Mouse (Mus musculus) embryonic facial prominence, embryonic 13.5 days (tissue): ENCODE results near the gene Lpar6. TPM values are rescaled to one million over a fixed set of nuclear protein-coding genes. Genes with fewer than 3 reads are reported as not detected.
A peak's percentile ranks its signal among the peaks of the same experiment; 100 is the strongest.

ENCODE experiments used
- ATAC-seq: fragments of 200-750 bp; cut with Nextera tagmentation; 2 replicates; pipeline ENCODE4 v1.8.0; 2017; ENCODE audit warnings: low read depth; ENCODE audit not compliant: insufficient number of reproducible peaks, insufficient read depth, low FRiP score, low TSS enrichment
- H3K27ac ChIP-seq: fragments of 300-500 bp; sonication (generic); 2 replicates; pipeline ENCODE4 v1.5.1; 2015; ENCODE audit warnings: moderate library complexity, mild to moderate bottlenecking, inconsistent platforms
- H3K27me3 ChIP-seq: fragments of 300-500 bp; sonication (generic); 2 replicates; pipeline ENCODE4 v1.6.1; 2015; ENCODE audit warnings: mild to moderate bottlenecking, inconsistent platforms
- H3K36me3 ChIP-seq: fragments of 300-500 bp; sonication (generic); 2 replicates; pipeline ENCODE4 v1.6.1; 2015; ENCODE audit warnings: mild to moderate bottlenecking, inconsistent platforms
- H3K4me1 ChIP-seq: fragments of 300-500 bp; sonication (generic); 2 replicates; pipeline ENCODE4 v1.6.1; 2015; ENCODE audit warnings: inconsistent platforms
- H3K4me2 ChIP-seq: fragments of 300-500 bp; sonication (generic); 2 replicates; pipeline ENCODE4 v1.6.1; 2015; ENCODE audit warnings: moderate library complexity, mild to moderate bottlenecking, inconsistent platforms
- H3K4me3 ChIP-seq: fragments of 300-500 bp; sonication (generic); 2 replicates; pipeline ENCODE4 v1.5.1; 2015; ENCODE audit warnings: mild to moderate bottlenecking, inconsistent platforms
- H3K9ac ChIP-seq: fragments of 300-500 bp; sonication (generic); 2 replicates; pipeline ENCODE4 v1.6.1; 2015; ENCODE audit warnings: mild to moderate bottlenecking, inconsistent platforms
- H3K9me3 ChIP-seq: fragments of 300-500 bp; sonication (generic); 2 replicates; pipeline ENCODE4 v1.6.1; 2016; ENCODE audit warnings: inconsistent platforms
- WGBS: fragments of 180-500 bp; shearing (Covaris S2); methylation state at CpG from one replicate; pipeline ENCODE4 v1.1.7; 2015; ENCODE audit warnings: mixed read lengths; 5-methylcytosine and 5-hydroxymethylcytosine counted together
- microRNA counts: library from miRNA; unstranded; fragments of <30 nt; microRNA quantifications from one replicate; lab custom pipeline; 2016
- microRNA-seq: library from miRNA; unstranded; fragments of <30 nt; microRNA quantifications from one replicate; pipeline ENCODE4, GENCODE M21; 2016
- polyA plus RNA-seq: library from polyadenylated mRNA; unstranded; fragments of >200 nt; fragmentation: Nextera tagmentation; extraction: Ambion mirVana; gene quantifications from 2 replicates; pipeline ENCODE4 v1.2.1, GENCODE M21; 2015

Lpar6 gene
- polyA plus RNA-seq, 1 experiment from 2014 or later = 15.5 TPM

- no peak overlapping the region for H3K4me3 ChIP-seq
- ATAC-seq = no peak
- no peaks in the 10 kb centered on the region for H3K27me3 ChIP-seq
- no peak overlapping the region for H3K4me2 ChIP-seq
- 38% methylated on average over 4 of the region's 4 CpGs for WGBS
- peaks cover 8% of the 10 kb centered on the region for H3K36me3 ChIP-seq
- no peak overlapping the region for H3K27ac ChIP-seq
- H3K9me3 ChIP-seq = no peaks in the 10 kb centered on the region
- H3K4me1 ChIP-seq = 0 out of 2 replicates have a peak, but pooled peaks cover 2% of the 10 kb centered on the region
- H3K9ac ChIP-seq = no peak overlapping the region
Observed at GRCm38 (mm10) chr14:73258181-73258580, 20.5 kb downstream of the Lpar6 start.

DNA sequence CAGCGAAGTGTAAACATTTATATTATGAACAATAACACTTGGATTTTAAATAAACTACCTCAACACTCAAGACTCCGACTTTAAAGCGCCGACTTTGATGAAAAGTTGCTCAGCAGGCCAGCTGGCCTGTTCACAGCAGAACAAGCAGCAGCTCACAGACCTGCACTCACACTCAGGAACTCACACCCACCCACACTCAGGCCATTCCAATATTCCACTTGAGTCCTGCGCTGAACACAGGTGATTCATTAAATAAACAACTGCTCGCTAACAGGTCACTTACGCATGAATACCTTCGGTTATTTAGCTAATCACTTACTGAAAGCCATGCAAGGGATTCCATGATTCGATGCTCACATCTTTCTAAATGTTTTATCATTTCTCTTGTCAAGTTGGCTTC is 24.5 kb downstream of the Lpar6 start:
- Histone ChIP-seq H3K27me3 (no peaks in the 10 kb centered on the region), H3K4me1 (no peaks in the 10 kb centered on the region), H3K36me3 (peaks cover 21% of the 10 kb centered on the region), H3K4me3 (no peak overlapping the region), H3K4me2 (no peak overlapping the region), H3K27ac (no peak overlapping the region), H3K9ac (no peak overlapping the region), H3K9me3 (peaks cover 10% of the 10 kb centered on the region; the same call in 1 of the 2 replicates)
- 93% methylated on average over 9 of the region's 9 CpGs for WGBS
- ATAC-seq = no peak

DNA sequence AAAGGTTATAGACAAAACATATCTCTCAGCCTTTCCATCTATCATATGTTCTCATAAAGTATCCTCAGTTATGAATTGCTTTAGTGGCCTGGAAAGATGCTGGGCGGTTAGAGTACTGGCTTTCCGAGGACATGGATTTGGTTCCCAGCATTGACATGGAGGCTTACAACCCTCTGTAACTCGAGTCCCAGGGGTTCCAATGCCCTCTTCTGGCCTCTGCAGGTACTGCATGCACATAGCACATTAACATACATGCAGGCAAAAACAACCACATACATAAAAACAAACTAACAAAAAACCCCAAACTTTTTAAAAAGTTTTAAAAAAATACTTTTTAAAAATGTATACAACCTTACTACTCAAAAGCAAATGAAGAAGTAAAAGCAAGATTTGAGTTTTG is 28.5 kb downstream of the Lpar6 start:
- H3K27ac ChIP-seq = no peak overlapping the region
- no peak overlapping the region for H3K4me3 ChIP-seq
- H3K4me2 ChIP-seq = no peak overlapping the region
- H3K9me3 ChIP-seq = peaks cover 10% of the 10 kb centered on the region; the same call in 1 of the 2 replicates
- ATAC-seq = no peak
- H3K27me3 ChIP-seq = no peaks in the 10 kb centered on the region
- no peaks in the 10 kb centered on the region for H3K4me1 ChIP-seq
- H3K9ac ChIP-seq = no peak overlapping the region
- WGBS = 80% methylated on average over 3 of the region's 3 CpGs
- peaks cover 25% of the 10 kb centered on the region for H3K36me3 ChIP-seq

- Histone ChIP-seq H3K27me3 (no peaks in the 10 kb centered on the region), H3K9ac (no peak overlapping the region), H3K4me1 (no peaks in the 10 kb centered on the region), H3K36me3 (0 out of 2 replicates have a peak, but pooled peaks cover 4% of the 10 kb centered on the region), H3K9me3 (no peaks in the 10 kb centered on the region), H3K27ac (no peak overlapping the region), H3K4me2 (no peak overlapping the region), H3K4me3 (no peak overlapping the region)
- WGBS = 58% methylated on average over 5 of the region's 5 CpGs
- ATAC-seq = no peak
Observed at GRCm38 (mm10) chr14:73271807-73272206, 34.1 kb downstream of the Lpar6 start.

DNA sequence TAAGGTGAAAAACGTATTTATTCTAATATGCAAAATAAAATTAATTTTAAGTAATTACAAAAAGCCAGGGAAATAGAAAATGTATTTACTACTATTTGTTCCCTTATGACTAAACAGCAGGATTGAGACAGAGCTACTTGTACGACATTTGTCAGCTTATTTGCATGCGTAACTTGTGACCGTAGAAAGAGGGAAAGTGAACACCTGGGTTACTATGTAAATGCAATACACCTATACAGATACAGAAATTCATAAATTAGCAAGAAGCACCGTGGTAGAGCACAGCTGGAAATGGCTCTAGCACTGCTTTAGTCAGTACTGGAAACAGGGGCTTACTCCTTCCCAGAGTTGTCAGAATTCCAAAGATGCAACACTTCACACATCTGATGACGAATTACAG is 41.4 kb downstream of the Lpar6 start:
- no peak for ATAC-seq
- Histone ChIP-seq H3K27me3 (no peaks in the 10 kb centered on the region), H3K4me1 (no peaks in the 10 kb centered on the region), H3K36me3 (no peaks in the 10 kb centered on the region), H3K4me2 (no peak overlapping the region), H3K27ac (no peak overlapping the region), H3K9me3 (no peaks in the 10 kb centered on the region), H3K4me3 (no peak overlapping the region), H3K9ac (no peak overlapping the region)
- WGBS = 81% methylated on average over 6 of the region's 6 CpGs

DNA sequence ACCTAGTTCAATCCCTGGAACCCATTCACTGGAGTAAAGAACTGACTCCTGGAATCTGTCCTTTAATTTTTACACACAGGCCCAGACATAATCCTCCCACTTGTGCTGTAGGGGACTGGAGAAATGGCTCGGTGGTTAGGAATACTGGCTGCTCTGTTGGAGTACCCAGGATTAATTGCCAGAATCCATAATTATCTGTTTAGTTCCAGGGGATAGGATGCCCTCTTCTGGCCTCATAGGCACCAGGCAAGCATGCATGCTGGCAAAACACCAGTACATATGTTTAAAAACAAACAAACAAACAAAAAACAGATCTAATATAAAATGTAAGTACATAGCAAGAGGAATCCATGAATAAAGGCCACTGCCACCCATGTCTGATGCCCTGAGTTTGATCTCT is 43.3 kb downstream of the Lpar6 start:
- no peaks in the 10 kb centered on the region for H3K9me3 ChIP-seq
- H3K36me3 ChIP-seq = peaks cover 5% of the 10 kb centered on the region; the same call in 1 of the 2 replicates
- no peaks in the 10 kb centered on the region for H3K27me3 ChIP-seq
- 7% methylated on average over 1 of the region's 1 CpGs for WGBS
- no peak overlapping the region for H3K4me3 ChIP-seq
- no peak overlapping the region for H3K9ac ChIP-seq
- H3K27ac ChIP-seq = no peak overlapping the region
- ATAC-seq = no peak
- H3K4me1 ChIP-seq = no peaks in the 10 kb centered on the region
- H3K4me2 ChIP-seq = no peak overlapping the region

DNA sequence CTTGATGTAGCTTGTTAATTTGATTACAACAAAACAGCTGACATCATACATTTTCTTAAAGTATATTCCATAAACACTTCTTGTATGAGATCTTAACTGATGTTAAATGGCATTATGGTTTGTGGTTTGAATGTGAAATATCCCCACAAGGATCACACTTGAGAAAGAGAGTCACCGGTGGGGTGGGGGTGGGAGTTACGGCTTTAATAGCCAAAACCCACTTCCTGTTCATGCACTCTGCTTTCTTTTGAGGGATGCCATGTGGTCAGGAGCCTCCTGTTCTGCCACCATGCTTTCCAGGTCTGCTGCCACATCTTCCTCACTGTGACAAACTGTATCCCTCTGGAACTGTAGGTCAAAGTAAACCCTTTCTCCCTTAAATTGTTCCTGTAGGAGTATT is 52.2 kb downstream of the Lpar6 start:
- 0 out of 2 replicates have a peak, but pooled peaks cover 3% of the 10 kb centered on the region for H3K4me1 ChIP-seq
- no peak overlapping the region for H3K4me2 ChIP-seq
- H3K9ac ChIP-seq = no peak overlapping the region
- H3K4me3 ChIP-seq = no peak overlapping the region
- H3K36me3 ChIP-seq = peaks cover 4% of the 10 kb centered on the region
- no peak overlapping the region for H3K27ac ChIP-seq
- H3K9me3 ChIP-seq = no peaks in the 10 kb centered on the region
- H3K27me3 ChIP-seq = no peaks in the 10 kb centered on the region
- ATAC-seq = no peak
- 77% methylated on average over 2 of the region's 2 CpGs for WGBS

- 0 out of 2 replicates have a peak, but pooled peaks cover 3% of the 10 kb centered on the region for H3K4me1 ChIP-seq
- 46% methylated on average over 1 of the region's 1 CpGs for WGBS
- no peak overlapping the region for H3K27ac ChIP-seq
- no peak for ATAC-seq
- H3K9ac ChIP-seq = no peak overlapping the region
- no peak overlapping the region for H3K4me3 ChIP-seq
- H3K4me2 ChIP-seq = no peak overlapping the region
- no peaks in the 10 kb centered on the region for H3K27me3 ChIP-seq
- H3K9me3 ChIP-seq = no peaks in the 10 kb centered on the region
- H3K36me3 ChIP-seq = peaks cover 3% of the 10 kb centered on the region; the same call in 1 of the 2 replicates
Observed at GRCm38 (mm10) chr14:73292434-73292833, 54.7 kb downstream of the Lpar6 start.

MicroRNAs within 50 kb of the gene (microRNA counts, 519-probe panel; counts per million panel counts)
- 236 counts per million, percentile 44 among the panel's probes with 10 or more counts for microRNA mmu-miR-687 (lab: Ali Mortazavi, UCI)

Small RNA genes within 50 kb of the gene (microRNA-seq; reads per million reads assigned to microRNA genes)
- gene Mir687 = not detected

Other genes with a start within 250 kb of the Lpar6 start
- 0.32 TPM in 1 of 2 replicates, not detected in the other for gene Cysltr2, start 188.8 kb upstream of the Lpar6 start, polyA plus RNA-seq
- 122 and 131 TPM in 2 replicates for gene Rcbtb2, start 114.9 kb upstream of the Lpar6 start, polyA plus RNA-seq
- gene Rb1, start 87.9 kb downstream of the Lpar6 start, polyA plus RNA-seq = 19.1 and 27.9 TPM in 2 replicates
- gene Itm2b, start 147.4 kb downstream of the Lpar6 start, polyA plus RNA-seq = 659 and 793 TPM in 2 replicates